In genomic region chr3:60731331-60731730, GRCm38 (mm10) we compare ENCODE assay signal across 16 mouse cellular contexts.
DNase-seq lines count a peak whose midpoint lies in the region; ATAC-seq and TF ChIP-seq lines count a peak whose summit lies in the region.
"Had no signal": no experiment of that assay in that cellular context is flagged by ENCODE, and none has a peak within 500 bp of the region (broad histone marks: within the 10 kb centered on the region; RNA-seq: fewer than 3 reads in every experiment).

No protein-coding gene starts in this region.

- H3K9me3 ChIP-seq in heart, embryonic 12.5 days (replicated peaks) = 0 out of 2 replicates have a peak, but pooled peaks cover 2% of the 10 kb centered on the region
- H3K9me3 ChIP-seq in lung, postnatal 0 days (ENCODE audit: low read length) = no peaks in the 10 kb centered on the region
- H3K9me3 ChIP-seq in stomach, postnatal 0 days (ENCODE audit: control insufficient read depth, low read length) = no peaks in the 10 kb centered on the region
- H3K9me3 ChIP-seq: embryonic facial prominence, embryonic 13.5 days; heart, embryonic 15.5 days; hindbrain, embryonic 10.5 days; limb, embryonic 13.5 days; neural tube, embryonic 13.5 days had no signal

- H3K36me3 ChIP-seq in heart, adult 2 months (ENCODE audit: control insufficient read depth, insufficient read depth, low read length) = no peaks in the 10 kb centered on the region
- no peaks in the 10 kb centered on the region for H3K36me3 ChIP-seq in heart, embryonic 12.5 days
- H3K36me3 ChIP-seq in lung, postnatal 0 days (ENCODE audit: insufficient read depth, low read length) = no peaks in the 10 kb centered on the region
- H3K36me3 ChIP-seq in stomach, postnatal 0 days (ENCODE audit: control insufficient read depth, insufficient read depth, low read length) = no peaks in the 10 kb centered on the region
- H3K36me3 ChIP-seq: embryonic facial prominence, embryonic 13.5 days; heart, embryonic 15.5 days; hindbrain, embryonic 10.5 days; limb, embryonic 13.5 days; neural tube, embryonic 13.5 days had no signal

- H3K9ac ChIP-seq in heart, adult 2 months (ENCODE audit: low read depth, low read length) = no peak overlapping the region
- no peak overlapping the region for H3K9ac ChIP-seq in heart, embryonic 12.5 days
- no peak overlapping the region for H3K9ac ChIP-seq in lung, postnatal 0 days (replicated peaks; ENCODE audit: low read depth)
- H3K9ac ChIP-seq in stomach, postnatal 0 days (ENCODE audit: low read length) = no peak overlapping the region
- H3K9ac ChIP-seq: embryonic facial prominence, embryonic 13.5 days; heart, embryonic 15.5 days; limb, embryonic 13.5 days; neural tube, embryonic 13.5 days had no signal

- H3K4me3 ChIP-seq in heart, adult 2 months = no peak overlapping the region
- H3K4me3 ChIP-seq in heart, embryonic 12.5 days = no peak overlapping the region
- H3K4me3 ChIP-seq in lung, postnatal 0 days (ENCODE audit: low read depth, low read length) = no peak overlapping the region
- no peak overlapping the region for H3K4me3 ChIP-seq in stomach, postnatal 0 days (ENCODE audit: low read depth, low read length)
- H3K4me3 ChIP-seq: embryonic facial prominence, embryonic 13.5 days; heart, embryonic 15.5 days; hindbrain, embryonic 10.5 days; limb, embryonic 13.5 days; neural tube, embryonic 13.5 days had no signal

- intact Hi-C loops in heart, adult 2 months (cut with DNase I) = no loop called here
- intact Hi-C loops in left cerebral cortex, postnatal 14 days (cut with DNase I) = no loop called here

- no peaks in the 10 kb centered on the region for H3K27me3 ChIP-seq in heart, adult 2 months (ENCODE audit: control insufficient read depth, insufficient read depth, low read length)
- H3K27me3 ChIP-seq in heart, embryonic 12.5 days (replicated peaks) = no peaks in the 10 kb centered on the region
- H3K27me3 ChIP-seq in lung, postnatal 0 days (replicated peaks; ENCODE audit: insufficient read depth, low read length) = no peaks in the 10 kb centered on the region
- H3K27me3 ChIP-seq in stomach, postnatal 0 days (ENCODE audit: control insufficient read depth, insufficient read depth, low read length) = no peaks in the 10 kb centered on the region
- H3K27me3 ChIP-seq: embryonic facial prominence, embryonic 13.5 days; heart, embryonic 15.5 days; limb, embryonic 13.5 days; neural tube, embryonic 13.5 days had no signal

- no peak for TF ChIP-seq POLR2A in heart, adult 2 months (IDR thresholded peaks at IDR 0.05; ENCODE audit: insufficient read depth, low read depth, low read length)

- H3K27ac ChIP-seq in heart, adult 2 months = no peak overlapping the region
- H3K27ac ChIP-seq in heart, embryonic 12.5 days (ENCODE audit: poor library complexity, severe bottlenecking) = no peak overlapping the region
- H3K27ac ChIP-seq in lung, postnatal 0 days (ENCODE audit: low read length) = no peak overlapping the region
- no peak overlapping the region for H3K27ac ChIP-seq in stomach, postnatal 0 days (replicated peaks)
- H3K27ac ChIP-seq: embryonic facial prominence, embryonic 13.5 days; heart, embryonic 15.5 days; hindbrain, embryonic 10.5 days; limb, embryonic 13.5 days; neural tube, embryonic 13.5 days had no signal

- H3K4me2 ChIP-seq in heart, embryonic 12.5 days = no peak overlapping the region
- H3K4me2 ChIP-seq in lung, postnatal 0 days (replicated peaks; ENCODE audit: low read depth, low read length) = no peak overlapping the region
- H3K4me2 ChIP-seq in stomach, postnatal 0 days (replicated peaks; ENCODE audit: low read depth) = no peak overlapping the region
- H3K4me2 ChIP-seq: embryonic facial prominence, embryonic 13.5 days; heart, embryonic 15.5 days; limb, embryonic 13.5 days; neural tube, embryonic 13.5 days had no signal

- 86% methylated on average over 1 of the region's 1 CpGs for WGBS in heart, adult 2 months
- WGBS in heart, embryonic 12.5 days = 84% methylated on average over 1 of the region's 1 CpGs
- WGBS in lung, postnatal 0 days = 81% methylated on average over 1 of the region's 1 CpGs
- WGBS in stomach, postnatal 0 days = 91% methylated on average over 1 of the region's 1 CpGs

- peak; percentile 37 for TF ChIP-seq CTCF in heart, adult 2 months (IDR thresholded peaks at IDR 0.05)
- 0 out of 2 replicates have a peak, but pooled peaks have one; percentile 18 for TF ChIP-seq CTCF in lung, postnatal 0 days (IDR thresholded peaks at IDR 0.05)
- TF ChIP-seq CTCF in stomach, postnatal 0 days (IDR thresholded peaks at IDR 0.05; ENCODE audit: low read depth) = peak; percentile 45

- no peaks in the 10 kb centered on the region for H3K4me1 ChIP-seq in heart, adult 2 months (ENCODE audit: control insufficient read depth, insufficient read depth, low read length)
- no peaks in the 10 kb centered on the region for H3K4me1 ChIP-seq in heart, embryonic 12.5 days (replicated peaks)
- no peaks in the 10 kb centered on the region for H3K4me1 ChIP-seq in lung, postnatal 0 days (ENCODE audit: insufficient read depth, low read depth, low read length)
- no peaks in the 10 kb centered on the region for H3K4me1 ChIP-seq in stomach, postnatal 0 days (replicated peaks; ENCODE audit: control insufficient read depth, insufficient read depth)
- H3K4me1 ChIP-seq: embryonic facial prominence, embryonic 13.5 days; heart, embryonic 15.5 days; hindbrain, embryonic 10.5 days; limb, embryonic 13.5 days; neural tube, embryonic 13.5 days had no signal

- no peak for DNase-seq in heart, adult 2 months
- no peak for DNase-seq in lung, postnatal 0 days (ENCODE audit: low spot score)
- no peak for DNase-seq in lung, postnatal 25 days (ENCODE audit: low spot score)
- peak; percentile 39 for DNase-seq in R1 (ENCODE audit: low read depth, low spot score)
- no peak for DNase-seq in stomach, postnatal 0 days (ENCODE audit: low spot score)
- no peak for DNase-seq in left cerebral cortex, postnatal 14 days (ENCODE audit: low spot score in 2 of 2)
- DNase-seq: cerebellum, adult 11 months; lung, postnatal 10 days had no signal

- no peak for ATAC-seq in heart, embryonic 12.5 days (ENCODE audit: insufficient number of reproducible peaks, low FRiP score)
- ATAC-seq in lung, postnatal 0 days = no peak
- ATAC-seq in stomach, postnatal 0 days (ENCODE audit: low FRiP score, low TSS enrichment) = no peak
- ATAC-seq: activated CD4-positive, CD25-positive, alpha-beta regulatory T cell, adult 4 months; inflammation-experienced regulatory T-cells, adult 6 months had no signal

- no peaks in the 10 kb centered on the region for H3K79me2 ChIP-seq in heart, adult 2 months (replicated peaks; ENCODE audit: control insufficient read depth, insufficient read depth, low read length)

- TF ChIP-seq EP300 in heart, adult 2 months (IDR thresholded peaks at IDR 0.05; ENCODE audit: insufficient read depth, low read depth, low read length) = no peak
- TF ChIP-seq EP300 in lung, postnatal 0 days (IDR thresholded peaks at IDR 0.05) = no peak
- no peak for TF ChIP-seq EP300 in stomach, postnatal 0 days (optimal IDR thresholded peaks at IDR 0.05)
